Mouse (Mus musculus): ENCODE measurements around the gene Cyp2b13. TPM values are rescaled to one million over a fixed set of nuclear protein-coding genes. Genes with fewer than 3 reads are reported as not detected.
"Not testable (repeated sequence)": the region's sequence is repeated elsewhere in the genome, so short reads cannot be mapped to it uniquely, and the experiment has no call there.

Cyp2b13 gene
- total RNA-seq (2021): not detected
- long read RNA-seq, experiment 1, partial matches to known transcripts: 0 of 1 reads
- long read RNA-seq, experiment 1, other reads (novel, unspliced or antisense): 1 of 1 reads
- long read RNA-seq, experiment 2: 0 reads

DNA sequence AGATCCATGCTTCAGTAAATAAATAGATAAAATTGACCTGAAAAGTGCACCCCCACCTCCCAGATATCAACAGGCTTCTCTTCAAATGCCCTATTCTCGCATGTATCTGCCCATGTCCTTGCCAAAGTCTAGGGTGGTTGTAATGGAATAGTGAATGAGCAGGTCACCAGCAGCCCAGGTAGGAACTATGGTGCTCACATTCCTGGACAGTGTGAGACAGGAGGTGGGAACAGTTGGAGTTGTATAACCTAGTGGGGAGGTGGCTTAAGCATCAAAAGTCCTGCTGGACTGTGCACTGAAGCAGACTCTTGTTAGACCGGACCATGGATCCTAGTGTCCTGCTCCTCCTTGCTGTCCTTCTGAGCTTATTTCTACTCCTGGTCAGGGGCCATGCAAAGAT is at the start of gene Cyp2b13:
Gene Cyp2b13, plus strand, starts transcription at position 301 of the 400 bp plus-strand sequence.
- DNase-seq: not testable (repeated sequence)

- DNase-seq: not testable (repeated sequence)
Observed at GRCm38 (mm10) chr7:26019814-26020332, 41.4 kb upstream of the Cyp2b13 start.

- DNase-seq: not testable (repeated sequence)
Observed at GRCm38 (mm10) chr7:26054885-26055630, 6.2 kb upstream of the Cyp2b13 start.

- not testable (repeated sequence) for DNase-seq
Observed at GRCm38 (mm10) chr7:26071677-26072076, 10.4 kb downstream of the Cyp2b13 start.

- DNase-seq: no peak
Observed at GRCm38 (mm10) chr7:26082595-26082994, 21.3 kb downstream of the Cyp2b13 start.

DNA sequence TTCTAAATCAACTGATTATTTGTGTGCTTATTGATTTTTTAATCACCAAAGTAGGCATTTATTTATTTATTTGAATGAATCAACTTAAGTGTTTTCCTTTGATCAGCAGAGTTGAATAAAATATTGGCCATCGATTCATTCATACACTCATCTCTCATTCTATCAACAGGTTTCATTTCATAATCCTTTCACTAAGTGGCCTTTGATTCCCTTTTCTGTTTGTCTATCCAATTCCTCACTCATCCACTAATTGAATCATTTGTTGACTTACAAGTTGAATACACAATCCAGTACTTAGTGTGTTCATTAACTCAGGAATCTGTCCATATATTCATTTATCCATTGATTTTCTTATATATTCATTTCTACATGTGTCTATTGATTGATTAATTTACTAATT is 26.1 kb downstream of the Cyp2b13 start:
- DNase-seq: no peak

DNA sequence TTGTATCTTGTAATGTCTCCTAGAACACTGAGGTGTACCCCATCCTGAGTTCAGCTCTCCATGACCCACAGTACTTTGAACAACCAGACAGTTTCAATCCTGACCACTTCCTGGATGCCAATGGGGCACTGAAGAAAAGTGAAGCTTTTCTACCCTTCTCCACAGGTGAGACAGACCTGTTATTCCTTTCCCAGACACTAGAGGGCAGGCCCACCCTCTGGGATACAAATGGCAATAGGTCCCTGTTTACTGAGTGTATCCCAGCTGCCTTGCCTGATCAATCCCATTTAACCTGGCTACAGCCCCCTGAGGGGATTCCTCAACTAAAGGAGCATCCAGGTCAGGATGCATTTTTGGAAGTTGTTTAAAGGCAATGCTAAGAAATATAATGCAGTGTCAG is 27.3 kb downstream of the Cyp2b13 start:
- DNase-seq: not testable (repeated sequence)

DNA sequence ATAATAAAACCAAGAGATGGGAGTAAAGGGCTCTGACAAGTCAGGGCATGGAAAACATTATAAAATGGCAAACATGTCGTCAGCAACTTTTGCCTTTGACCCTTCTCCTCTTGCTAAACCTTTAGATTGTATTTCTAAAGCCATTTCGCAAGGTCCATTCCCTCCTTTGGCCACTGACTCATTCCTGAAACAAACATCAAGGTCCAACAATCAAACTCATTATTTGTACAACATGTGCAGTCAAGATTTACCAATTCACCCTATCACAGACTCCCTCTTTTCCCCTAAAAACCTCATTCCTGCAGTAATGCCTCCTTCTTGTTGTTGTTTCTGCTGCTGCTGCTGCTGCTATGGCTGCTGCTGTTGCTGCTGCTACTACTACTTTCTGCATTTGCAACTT is 78.3 kb downstream of the Cyp2b13 start:
- DNase-seq: not testable (repeated sequence)

- DNase-seq: not testable (repeated sequence)
Observed at GRCm38 (mm10) chr7:26143657-26144056, 82.4 kb downstream of the Cyp2b13 start.

Other genes starting within 250 kb of the Cyp2b13 start
- under 1 TPM; 0.13 to 0.16 TPM for gene Cyp2s1, start 244.6 kb upstream of the Cyp2b13 start, total RNA-seq (2021)
- gene Cyp2b10, start 163.9 kb upstream of the Cyp2b13 start, total RNA-seq (2021): not detected
- gene Cyp2b9, start 111.9 kb downstream of the Cyp2b13 start, total RNA-seq (2021): not detected
- not detected for gene Vmn1r184, start 198.8 kb downstream of the Cyp2b13 start, total RNA-seq (2021)
- gene Cyp2a4, start 245.7 kb downstream of the Cyp2b13 start, total RNA-seq (2021): not detected